Mouse (Mus musculus): Measurements from ENCODE around the gene Tyro3. TPM values are rescaled to one million over a fixed set of nuclear protein-coding genes. Genes with fewer than 3 reads are reported as not detected.

The Tyro3 gene
- polyA plus RNA-seq, 2 experiments: 0.65 to 0.71 TPM

DNA sequence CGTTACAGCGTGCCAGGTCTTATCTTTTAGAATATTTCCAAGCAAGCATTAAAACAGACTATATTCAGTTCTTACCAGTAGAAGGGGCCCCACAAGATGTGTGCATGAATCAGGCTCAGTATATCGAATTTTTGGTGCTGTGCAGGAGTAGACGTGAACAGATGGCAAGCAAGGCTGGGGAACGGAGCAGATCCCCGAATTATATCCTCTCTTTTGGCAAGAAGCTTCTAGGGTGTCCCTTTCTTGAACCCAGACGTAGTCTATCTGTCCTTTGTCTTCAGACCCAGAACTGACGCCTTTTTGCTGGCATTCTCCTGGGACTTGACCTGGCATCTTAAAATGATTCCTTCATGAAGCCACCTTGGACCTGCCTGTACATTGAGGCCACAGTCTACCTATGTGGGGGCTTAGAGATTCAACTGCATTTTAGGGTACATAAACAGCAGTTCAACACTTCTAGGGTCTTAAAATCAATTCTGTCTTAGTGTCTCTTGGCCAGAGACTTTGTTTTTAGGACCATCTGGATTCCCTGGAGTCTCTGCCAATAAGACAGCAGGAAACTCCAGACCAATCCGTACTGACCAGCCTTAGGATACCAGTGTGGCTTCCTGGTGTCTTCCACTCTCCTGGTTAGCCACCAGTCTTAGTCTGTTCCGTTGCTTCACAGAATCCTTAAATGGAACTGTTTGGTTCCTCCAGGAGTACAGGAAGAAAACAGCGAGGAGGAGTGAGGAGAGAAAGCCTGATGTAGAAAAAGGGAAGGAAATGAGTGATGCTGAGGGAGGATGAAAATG lies 41.0 kb downstream of the Tyro3 start:
- H3K36me3 ChIP-seq (replicated peaks; ENCODE audit: control insufficient read depth, insufficient read depth, low read depth): no peaks in the 10 kb centered on the region
- DNase-seq (ENCODE audit: low read depth in 3 of 3, low spot score in 3 of 3) (no peak), ATAC-seq (ENCODE audit: insufficient read depth) (no peak)
- no peak overlapping the region for H3K9ac ChIP-seq (replicated peaks)
- no peaks in the 10 kb centered on the region for H3K27me3 ChIP-seq (ENCODE audit: control insufficient read depth, insufficient read depth, low read length)
- H3K27ac ChIP-seq: no peak overlapping the region
- H3K4me2 ChIP-seq (ENCODE audit: low read depth): no peak overlapping the region
- 52% methylated on average over 11 of the region's 11 CpGs for WGBS (ENCODE audit: insufficient replicate concordance)
- H3K4me1 ChIP-seq (replicated peaks; ENCODE audit: control insufficient read depth in 2 of 2, insufficient read depth in 2 of 2, low read length in 1 of 2): no peaks in the 10 kb centered on the region
- H3K9me3 ChIP-seq (ENCODE audit: control insufficient read depth, low read length): no peaks in the 10 kb centered on the region
- no peak overlapping the region for H3K4me3 ChIP-seq (ENCODE audit: insufficient read depth in 1 of 2, low read depth in 2 of 2, low read length in 2 of 2)
- no peak for TF ChIP-seq EP300 (IDR thresholded peaks at IDR 0.05; ENCODE audit: low read depth)
- no peak for TF ChIP-seq CTCF (IDR thresholded peaks at IDR 0.05; ENCODE audit: low read depth)

DNA sequence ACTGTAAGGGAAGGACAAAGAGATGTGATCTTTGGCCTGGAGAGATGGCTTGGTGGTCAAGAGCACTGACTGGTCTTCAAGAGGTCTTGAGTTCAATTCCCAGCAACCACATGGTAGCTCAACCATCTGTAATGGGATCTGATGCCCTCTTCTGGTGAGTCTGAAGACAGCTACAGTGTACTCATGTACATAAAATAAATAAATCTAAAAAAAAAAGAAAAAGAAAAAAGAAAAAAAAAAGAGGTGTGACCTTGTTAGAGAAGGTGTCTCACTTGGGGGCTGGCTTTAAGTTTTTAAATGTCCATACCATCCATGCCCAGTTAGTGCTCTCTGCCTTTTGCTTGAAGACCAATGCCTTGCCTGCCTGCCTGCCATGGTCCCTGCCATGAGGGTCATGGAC lies 42.5 kb downstream of the Tyro3 start:
- TF ChIP-seq EP300 (IDR thresholded peaks at IDR 0.05; ENCODE audit: low read depth) (no peak), CTCF (IDR thresholded peaks at IDR 0.05; ENCODE audit: low read depth) (no peak)
- Histone ChIP-seq H3K4me3 (ENCODE audit: insufficient read depth in 1 of 2, low read depth in 2 of 2, low read length in 2 of 2) (no peak overlapping the region), H3K36me3 (replicated peaks; ENCODE audit: control insufficient read depth, insufficient read depth, low read depth) (no peaks in the 10 kb centered on the region), H3K9ac (replicated peaks) (no peak overlapping the region), H3K4me2 (ENCODE audit: low read depth) (no peak overlapping the region), H3K9me3 (ENCODE audit: control insufficient read depth, low read length) (no peaks in the 10 kb centered on the region), H3K4me1 (replicated peaks; ENCODE audit: control insufficient read depth in 2 of 2, insufficient read depth in 2 of 2, low read length in 1 of 2) (no peaks in the 10 kb centered on the region), H3K27ac (no peak overlapping the region), H3K27me3 (ENCODE audit: control insufficient read depth, insufficient read depth, low read length) (no peaks in the 10 kb centered on the region)
- DNase-seq (ENCODE audit: low read depth in 3 of 3, low spot score in 3 of 3) (no peak), ATAC-seq (ENCODE audit: insufficient read depth) (no peak)

DNA sequence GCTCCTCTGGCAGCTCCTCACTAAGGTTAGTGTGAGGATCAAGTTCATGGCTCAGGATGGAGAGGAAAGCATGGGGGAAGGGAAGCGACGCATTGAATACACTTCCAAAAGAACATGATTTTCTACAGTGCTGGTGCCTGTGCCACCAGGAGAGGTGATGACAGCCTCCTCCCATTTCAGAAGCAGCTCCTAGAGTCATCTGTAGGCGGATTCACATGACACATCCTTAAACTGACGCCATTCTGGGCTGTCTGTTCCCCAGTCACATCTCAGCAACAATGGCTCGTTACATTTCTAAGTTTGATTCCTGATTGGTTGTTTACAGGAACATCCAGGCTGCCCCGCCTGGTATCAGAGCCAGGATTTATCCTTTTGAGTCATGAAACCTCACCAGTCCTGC lies 44.5 kb downstream of the Tyro3 start:
- no peak for TF ChIP-seq EP300 (IDR thresholded peaks at IDR 0.05; ENCODE audit: low read depth)
- TF ChIP-seq CTCF (IDR thresholded peaks at IDR 0.05; ENCODE audit: low read depth): no peak
- Histone ChIP-seq H3K4me3 (ENCODE audit: insufficient read depth in 1 of 2, low read depth in 2 of 2, low read length in 2 of 2) (no peak overlapping the region), H3K9ac (replicated peaks) (no peak overlapping the region), H3K27ac (no peak overlapping the region), H3K4me2 (ENCODE audit: low read depth) (no peak overlapping the region), H3K9me3 (ENCODE audit: control insufficient read depth, low read length) (no peaks in the 10 kb centered on the region), H3K36me3 (replicated peaks; ENCODE audit: control insufficient read depth, insufficient read depth, low read depth) (no peaks in the 10 kb centered on the region), H3K27me3 (ENCODE audit: control insufficient read depth, insufficient read depth, low read length) (no peaks in the 10 kb centered on the region), H3K4me1 (replicated peaks; ENCODE audit: control insufficient read depth in 2 of 2, insufficient read depth in 2 of 2, low read length in 1 of 2) (no peaks in the 10 kb centered on the region)
- DNase-seq (ENCODE audit: low read depth in 3 of 3, low spot score in 3 of 3) (no peak), ATAC-seq (ENCODE audit: insufficient read depth) (no peak)
- 53% methylated on average over 6 of the region's 6 CpGs for WGBS (ENCODE audit: insufficient replicate concordance)

DNA sequence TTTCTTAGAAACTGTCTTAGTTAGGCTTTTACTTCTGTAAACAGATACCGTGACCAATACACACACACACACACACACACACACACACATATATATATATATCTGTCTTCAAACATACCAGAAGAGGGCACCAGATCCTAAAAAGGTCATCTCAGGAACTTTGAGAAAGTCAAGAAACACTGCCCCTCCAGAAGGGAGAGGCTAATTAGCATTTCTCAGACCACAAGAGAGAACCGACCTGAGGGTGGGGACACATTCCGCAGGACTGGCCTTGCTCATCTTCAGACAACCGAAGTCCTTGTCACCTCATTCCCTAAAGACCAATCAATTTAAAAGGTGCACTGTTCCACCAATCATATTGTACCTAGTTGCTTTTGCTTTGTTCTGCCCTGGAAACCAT lies 46.0 kb downstream of the Tyro3 start:
- H3K9me3 ChIP-seq (ENCODE audit: control insufficient read depth, low read length): no peaks in the 10 kb centered on the region
- H3K27me3 ChIP-seq (ENCODE audit: control insufficient read depth, insufficient read depth, low read length): no peaks in the 10 kb centered on the region
- H3K27ac ChIP-seq: no peak overlapping the region
- TF ChIP-seq CTCF (IDR thresholded peaks at IDR 0.05; ENCODE audit: low read depth): no peak
- no peak for TF ChIP-seq EP300 (IDR thresholded peaks at IDR 0.05; ENCODE audit: low read depth)
- no peak overlapping the region for H3K9ac ChIP-seq (replicated peaks)
- no peaks in the 10 kb centered on the region for H3K36me3 ChIP-seq (replicated peaks; ENCODE audit: control insufficient read depth, insufficient read depth, low read depth)
- DNase-seq (ENCODE audit: low read depth in 3 of 3, low spot score in 3 of 3) (no peak), ATAC-seq (ENCODE audit: insufficient read depth) (no peak)
- WGBS (ENCODE audit: insufficient replicate concordance): 82% methylated on average over 4 of the region's 4 CpGs
- H3K4me2 ChIP-seq (ENCODE audit: low read depth): no peak overlapping the region
- H3K4me1 ChIP-seq (replicated peaks; ENCODE audit: control insufficient read depth in 2 of 2, insufficient read depth in 2 of 2, low read length in 1 of 2): no peaks in the 10 kb centered on the region
- no peak overlapping the region for H3K4me3 ChIP-seq (ENCODE audit: insufficient read depth in 1 of 2, low read depth in 2 of 2, low read length in 2 of 2)

DNA sequence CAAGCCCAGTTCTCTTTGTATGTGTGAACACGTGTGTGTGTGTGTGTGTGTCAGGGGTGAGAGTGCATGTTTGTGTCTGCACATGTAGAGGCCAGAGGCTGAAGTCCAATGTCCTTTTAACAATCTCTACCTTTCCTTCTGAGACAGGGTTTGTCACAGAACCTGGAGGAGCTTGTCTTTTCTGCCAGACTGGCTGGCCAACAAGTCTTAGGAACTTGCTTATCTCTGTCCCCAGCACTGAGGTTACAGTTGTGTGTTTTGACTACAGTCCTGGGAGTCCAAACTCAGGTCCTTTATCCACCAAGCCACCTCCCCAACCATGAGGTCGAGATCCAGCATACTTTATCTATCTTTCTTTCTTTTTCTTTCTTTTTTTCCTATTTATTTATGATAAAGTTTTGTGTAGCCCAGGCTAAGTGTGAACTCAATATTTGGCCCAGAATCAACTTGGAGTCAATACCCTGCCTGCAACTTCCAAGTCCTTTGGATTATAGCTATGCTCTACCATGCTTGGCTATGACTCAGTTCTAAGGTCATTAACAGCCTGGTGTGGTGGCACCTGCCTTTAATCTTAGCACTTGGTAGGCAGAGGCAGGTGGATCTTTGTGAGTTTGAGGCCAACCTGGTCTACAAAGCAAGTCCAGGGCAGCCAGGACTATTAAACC lies 48.5 kb downstream of the Tyro3 start:
- no peak overlapping the region for H3K27ac ChIP-seq
- no peaks in the 10 kb centered on the region for H3K36me3 ChIP-seq (replicated peaks; ENCODE audit: control insufficient read depth, insufficient read depth, low read depth)
- H3K4me3 ChIP-seq (ENCODE audit: insufficient read depth in 1 of 2, low read depth in 2 of 2, low read length in 2 of 2): no peak overlapping the region
- ATAC-seq (ENCODE audit: insufficient read depth): no peak
- no peaks in the 10 kb centered on the region for H3K4me1 ChIP-seq (replicated peaks; ENCODE audit: control insufficient read depth in 2 of 2, insufficient read depth in 2 of 2, low read length in 1 of 2)
- H3K9me3 ChIP-seq (ENCODE audit: control insufficient read depth, low read length): no peaks in the 10 kb centered on the region
- H3K9ac ChIP-seq (replicated peaks): no peak overlapping the region
- no peaks in the 10 kb centered on the region for H3K27me3 ChIP-seq (ENCODE audit: control insufficient read depth, insufficient read depth, low read length)
- DNase-seq (ENCODE audit: low read depth in 3 of 3, low spot score in 3 of 3): no peak
- no peak for TF ChIP-seq CTCF (IDR thresholded peaks at IDR 0.05; ENCODE audit: low read depth)
- no peak for TF ChIP-seq EP300 (IDR thresholded peaks at IDR 0.05; ENCODE audit: low read depth)
- WGBS (ENCODE audit: insufficient replicate concordance): 35% methylated on average over 2 of the region's 2 CpGs
- no peak overlapping the region for H3K4me2 ChIP-seq (ENCODE audit: low read depth)
